ENCODE assay signal across 8 mouse cellular contexts in the genomic region with DNA sequence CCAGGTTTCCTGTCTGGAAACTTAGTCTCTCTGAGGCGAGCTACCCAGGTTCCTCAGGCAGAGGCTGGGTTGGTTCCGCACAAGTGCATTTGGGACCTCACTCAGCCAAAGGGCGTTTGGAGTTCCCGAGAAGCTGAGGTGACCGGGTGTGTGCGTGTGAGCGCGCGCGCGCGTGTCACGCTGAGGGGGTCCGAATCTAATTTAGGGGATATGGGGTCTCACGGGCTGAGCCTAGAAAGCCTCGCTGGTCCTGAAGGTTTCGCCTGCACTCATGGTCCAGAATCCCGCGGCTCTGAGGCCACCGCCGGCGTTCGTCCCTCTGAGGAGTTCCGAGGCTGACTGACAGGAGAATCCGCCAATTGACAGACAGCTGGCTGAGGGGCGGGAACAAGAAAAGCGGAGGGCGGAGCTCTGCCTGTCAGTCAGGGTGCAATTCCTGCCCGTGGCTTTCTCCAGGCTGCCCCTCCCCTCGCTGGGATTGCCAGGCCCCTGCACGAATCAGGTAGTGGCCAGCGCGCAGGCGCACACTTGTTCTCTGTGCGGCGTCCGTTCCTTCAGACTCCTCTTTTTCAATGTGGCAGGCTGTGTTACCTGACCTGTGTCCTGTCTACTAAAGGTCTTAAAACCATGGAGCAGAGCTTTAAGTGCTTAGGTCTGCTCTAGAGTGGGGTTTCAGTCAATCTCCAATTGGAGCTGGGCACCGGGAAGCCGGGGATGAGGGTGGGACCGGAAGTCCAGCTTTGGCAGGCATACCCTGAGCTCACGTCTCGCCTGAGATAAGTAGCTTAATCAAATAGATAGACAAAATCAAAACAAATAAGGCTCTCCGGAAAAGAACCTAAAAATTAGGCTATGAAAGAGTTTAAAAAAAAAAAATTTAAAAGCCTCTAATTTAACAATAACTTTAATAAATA. TPM values are rescaled to one million over a fixed set of nuclear protein-coding genes. Genes with fewer than 3 reads are reported as not detected.
A peak's percentile ranks its signal among the peaks of the same experiment; 100 is the strongest.
DNase-seq lines count a peak whose midpoint lies in the region; ATAC-seq and TF ChIP-seq lines count a peak whose summit lies in the region.

A gene (minus strand): TSS at position 341 of the 914 bp plus-strand sequence.

- in situ Hi-C loops in Patski (cut with MboI; ENCODE audit: low pct_unique_long_range_greater_than_20kb), result no loop called here

- peak within 1 kb of the TSS; percentile 93 for H3K27ac ChIP-seq in hindbrain, embryonic 13.5 days

- H3K4me1 ChIP-seq in hindbrain, embryonic 13.5 days (replicated peaks), result peaks cover 6% of the 10 kb centered on the region

- H3K9me3 ChIP-seq in hindbrain, embryonic 13.5 days, result no peaks in the 10 kb centered on the region

- POLR2A ChIA-PET in Patski (lab: Charles Lee), result interaction anchor here (0.9 to 2.0 kb wide), 3 partner anchors 15 to 37 kb away, joined by 3 to 6 read pairs (median 4); a partner anchor contains a TSS

- H3K4me2 ChIP-seq in hindbrain, embryonic 13.5 days, result peak within 1 kb of the TSS; percentile 77

- under 1% methylated on average over 42 of the region's 43 CpGs for WGBS in hindbrain, embryonic 13.5 days

- H3K4me3 ChIP-seq in hindbrain, embryonic 13.5 days, result peak within 1 kb of the TSS; percentile 59

- ATAC-seq in Patski, result peak; percentile 99
- ATAC-seq in hindbrain, embryonic 13.5 days (ENCODE audit: low FRiP score), result peak; percentile 99

- no peak for TF ChIP-seq CTCF in Patski (IDR thresholded peaks at IDR 0.05)

- no peaks in the 10 kb centered on the region for H3K36me3 ChIP-seq in hindbrain, embryonic 13.5 days

- H3K27me3 ChIP-seq in Patski, result no peaks in the 10 kb centered on the region
- no peaks in the 10 kb centered on the region for H3K27me3 ChIP-seq in hindbrain, embryonic 13.5 days

- CTCF ChIA-PET in Patski (lab: Charles Lee), result interaction anchor here (1.0 to 2.3 kb wide), 2 partner anchors 11 to 21 kb away, joined by 5 to 7 read pairs; no protein-coding TSS in a partner anchor

- peak within 1 kb of the TSS; percentile 75 for H3K9ac ChIP-seq in hindbrain, embryonic 13.5 days

- peak; percentile 93 for DNase-seq in Patski (ENCODE audit: low read depth, low spot score)
- DNase-seq in cerebellum, postnatal 14 days, result peak; percentile 100
- peak; percentile 99 to 100 for DNase-seq in frontal cortex, postnatal 14 days (ENCODE audit: low spot score in 2 of 2)
- DNase-seq in layer of hippocampus, postnatal 25 days (ENCODE audit: extremely low spot score in 1 of 2, low spot score in 1 of 2), result peak; percentile 100
- DNase-seq in lung, postnatal 25 days (ENCODE audit: low spot score), result peak; percentile 100
- DNase-seq in retina, embryonic 14.5 days (ENCODE audit: low spot score), result peak; percentile 100
- peak; percentile 98 for DNase-seq in thymus, postnatal 4 days

RNA-seq across cellular contexts. Expression of the gene that starts here (rescaled TPM):
- 7.7 TPM for polyA plus RNA-seq in Patski (2021)
- polyA plus RNA-seq in hindbrain, embryonic 13.5 days (2015; fragmentation: Nextera tagmentation; extraction: Ambion mirVana), result 2.6 and 3.3 TPM in 2 replicates
- total RNA-seq in layer of hippocampus, postnatal 25 days (2021), result 1 to 10 TPM; 2.5 to 4.2 TPM

Comparison
In these comparisons a context has a peak if more than half of its experiments do, and no peak if none do; other contexts are left out.
1. Peak in every context shown above with its lines: DNase-seq, ATAC-seq, H3K4me3 ChIP-seq and H3K27ac ChIP-seq.